Mouse (Mus musculus) heart, postnatal 4 days (tissue): ENCODE results near the gene Sumo2. TPM values are rescaled to one million over a fixed set of nuclear protein-coding genes. Genes with fewer than 3 reads are reported as not detected.
A peak's percentile ranks its signal among the peaks of the same experiment; 100 is the strongest.
"Not testable (repeated sequence)": the region's sequence is repeated elsewhere in the genome, so short reads cannot be mapped to it uniquely, and the experiment has no call there.

Experiments used
- DNase-seq: peaks from one replicate; pipeline ENCODE4 v3.0.0; 2021
- total RNA-seq, 2 experiments: library from RNA; stranded (reverse); gene quantifications; 2 replicates each; pipeline ENCODE4 v1.2.3; 2021

Gene Sumo2
- total RNA-seq, 2 experiments from 2014 or later, result 299 TPM

GRCm38 (mm10) chr11:115483278-115483677 is 52.8 kb downstream of the Sumo2 start:
- DNase-seq, result no peak

- DNase-seq, result no peak
These were observed 54.4 kb downstream of the Sumo2 start for GRCm38 (mm10) chr11:115481553-115482259.

GRCm38 (mm10) chr11:115478296-115478938 is 57.7 kb downstream of the Sumo2 start:
- no peak for DNase-seq

- DNase-seq, result not testable (repeated sequence)
These were observed 58.7 kb downstream of the Sumo2 start for GRCm38 (mm10) chr11:115477388-115477787.

GRCm38 (mm10) chr11:115476630-115477029 is 59.4 kb downstream of the Sumo2 start:
- DNase-seq, result not testable (repeated sequence)

GRCm38 (mm10) chr11:115475758-115476237 is 60.3 kb downstream of the Sumo2 start:
- DNase-seq, result no peak

GRCm38 (mm10) chr11:115475025-115475757 is 60.9 kb downstream of the Sumo2 start, which contains the start of gene Armc7:
TSS of gene Armc7 (plus strand) at chr11:115475667.
- peak; percentile 97 for DNase-seq

GRCm38 (mm10) chr11:115473626-115474275 is 62.3 kb downstream of the Sumo2 start:
- DNase-seq, result peak; percentile 96

Other genes starting within 250 kb of the Sumo2 start
- 1 to 10 TPM in 1 of 2 experiments, under 1 TPM in 1; 0.86 to 1.4 TPM for gene Fads6, start 238.6 kb downstream of the Sumo2 start, total RNA-seq
- not detected for gene Otop2, start 229.1 kb downstream of the Sumo2 start, total RNA-seq
- gene Ush1g, start 214.2 kb downstream of the Sumo2 start, total RNA-seq, result under 1 TPM; 0.09 to 0.12 TPM
- not detected for gene Otop3, start 201.5 kb downstream of the Sumo2 start, total RNA-seq
- gene Hid1, start 168.5 kb downstream of the Sumo2 start, total RNA-seq, result 1 to 10 TPM; 5.9 to 8.5 TPM
- gene Cdr2l, start 154.4 kb downstream of the Sumo2 start, total RNA-seq, result 10 to 100 TPM; 18.8 to 20.3 TPM
- 100 to 1,000 TPM; 153 to 156 TPM for gene Mrpl58, start 132.5 kb downstream of the Sumo2 start, total RNA-seq
- gene Atp5h, start 116.3 kb downstream of the Sumo2 start, total RNA-seq, result 1,000 to 10,000 TPM; 1,670 to 1,720 TPM
- 10 to 100 TPM; 22.8 to 27.3 TPM for gene Kctd2, start 116.1 kb downstream of the Sumo2 start, total RNA-seq
- not detected for gene Trim80, start 95.7 kb downstream of the Sumo2 start, total RNA-seq
- under 1 TPM in 1 of 2 experiments, not detected in 1; 0.29 TPM for gene Slc16a5, start 73.8 kb downstream of the Sumo2 start, total RNA-seq
- 1 to 10 TPM; 3.1 to 4.3 TPM for gene Armc7, start 60.6 kb downstream of the Sumo2 start, total RNA-seq
- 10 to 100 TPM; 27.3 to 27.4 TPM for gene Nt5c, start 44.4 kb downstream of the Sumo2 start, total RNA-seq
- gene Jpt1, start 21.9 kb downstream of the Sumo2 start, total RNA-seq, result 100 to 1,000 TPM; 559 to 561 TPM
- gene Nup85, start 28.2 kb upstream of the Sumo2 start, total RNA-seq, result 10 to 100 TPM; 46.6 to 50.5 TPM
- 10 to 100 TPM; 71.2 to 72.8 TPM for gene Mrps7, start 67.6 kb upstream of the Sumo2 start, total RNA-seq
- gene Gga3, start 67.8 kb upstream of the Sumo2 start, total RNA-seq, result 10 to 100 TPM; 18.3 to 20.8 TPM
- 10 to 100 TPM; 34.0 to 40.6 TPM for gene Mif4gd, start 76.7 kb upstream of the Sumo2 start, total RNA-seq
- gene Slc25a19, start 92.0 kb upstream of the Sumo2 start, total RNA-seq, result 10 to 100 TPM; 27.6 to 30.7 TPM
- gene Grb2, start 172.3 kb upstream of the Sumo2 start, total RNA-seq, result 100 to 1,000 TPM; 119 to 134 TPM
- 100 to 1,000 TPM; 103 to 108 TPM for gene Tmem94, start 229.2 kb upstream of the Sumo2 start, total RNA-seq